Mouse (Mus musculus) urinary bladder, adult 2 months (tissue): Measurements from ENCODE around the gene Hoxb3. TPM values are rescaled to one million over a fixed set of nuclear protein-coding genes. Genes with fewer than 3 reads are reported as not detected.

Source experiments
- polyA plus RNA-seq: library from polyadenylated mRNA; depleted of rRNA; stranded (reverse); fragments of >200 nt; gene quantifications from 2 replicates; pipeline ENCODE4 v1.2.3, GENCODE M21; 2012; rRNA removed

Gene Hoxb3
- polyA plus RNA-seq, 1 experiment: 11.4 TPM

Other genes with a start within 250 kb of the Hoxb3 start
- 217 and 242 TPM in 2 replicates for gene Atp5g1, start 247.7 kb upstream of the Hoxb3 start, polyA plus RNA-seq
- gene Calcoco2, start 211.4 kb upstream of the Hoxb3 start, polyA plus RNA-seq: 0.03 TPM in 1 of 2 replicates, not detected in the other
- 0.04 TPM in 2 replicates for gene Ttll6, start 189.5 kb upstream of the Hoxb3 start, polyA plus RNA-seq
- gene Hoxb13, start 129.0 kb upstream of the Hoxb3 start, polyA plus RNA-seq: 1.5 and 1.7 TPM in 2 replicates
- gene Hoxb9, start 51.9 kb upstream of the Hoxb3 start, polyA plus RNA-seq: 2.7 and 3.2 TPM in 2 replicates
- gene Hoxb8, start 41.4 kb upstream of the Hoxb3 start, polyA plus RNA-seq: 12.0 and 13.4 TPM in 2 replicates
- 9.5 and 9.6 TPM in 2 replicates for gene Hoxb7, start 36.7 kb upstream of the Hoxb3 start, polyA plus RNA-seq
- gene Hoxb6, start 30.9 kb upstream of the Hoxb3 start, polyA plus RNA-seq: 12.9 and 13.7 TPM in 2 replicates
- 5.8 and 7.4 TPM in 2 replicates for gene Hoxb5, start 20.0 kb upstream of the Hoxb3 start, polyA plus RNA-seq
- 6.8 and 7.6 TPM in 2 replicates for gene Hoxb4, start 5.1 kb upstream of the Hoxb3 start, polyA plus RNA-seq
- 14.3 and 18.1 TPM in 2 replicates for gene Hoxb2, start 27.2 kb downstream of the Hoxb3 start, polyA plus RNA-seq
- gene Hoxb1, start 42.4 kb downstream of the Hoxb3 start, polyA plus RNA-seq: 0.16 and 0.17 TPM in 2 replicates
- 2.7 and 3.3 TPM in 2 replicates for gene Skap1, start 141.3 kb downstream of the Hoxb3 start, polyA plus RNA-seq